Mouse (Mus musculus) hindbrain, embryonic 13.5 days (tissue): ENCODE measurements around the gene Zfp212. TPM values are rescaled to one million over a fixed set of nuclear protein-coding genes. Genes with fewer than 3 reads are reported as not detected.

Experiments
- ATAC-seq: fragments of 200-750 bp; cut with Nextera tagmentation; 2 replicates; pipeline ENCODE4 v1.8.0; 2017; ENCODE audit warnings: moderate TSS enrichment; ENCODE audit not compliant: low FRiP score
- H3K27ac ChIP-seq: fragments of 300-500 bp; sonication (generic); 2 replicates; pipeline ENCODE4 v1.5.1; 2015; ENCODE audit warnings: inconsistent platforms, mild to moderate bottlenecking, moderate library complexity
- H3K27me3 ChIP-seq: fragments of 300-500 bp; sonication (generic); 2 replicates; pipeline ENCODE4 v1.6.1; 2015; ENCODE audit warnings: mild to moderate bottlenecking, inconsistent platforms
- H3K36me3 ChIP-seq: fragments of 300-500 bp; sonication (generic); 2 replicates; pipeline ENCODE4 v1.6.1; 2015; ENCODE audit warnings: mild to moderate bottlenecking, inconsistent platforms
- H3K4me1 ChIP-seq: fragments of 300-500 bp; sonication (generic); replicated peaks from 2 replicates; pipeline ENCODE4 v1.6.1; 2015; ENCODE audit warnings: inconsistent platforms
- H3K4me2 ChIP-seq: fragments of 300-500 bp; sonication (generic); 2 replicates; pipeline ENCODE4 v1.6.1; 2015; ENCODE audit warnings: inconsistent platforms, mild to moderate bottlenecking, moderate library complexity
- H3K4me3 ChIP-seq: fragments of 300-500 bp; sonication (generic); 2 replicates; pipeline ENCODE4 v1.5.1; 2015; ENCODE audit warnings: mild to moderate bottlenecking, inconsistent platforms
- H3K9ac ChIP-seq: fragments of 300-500 bp; sonication (generic); 2 replicates; pipeline ENCODE4 v1.6.1; 2015; ENCODE audit warnings: mild to moderate bottlenecking, inconsistent platforms
- H3K9me3 ChIP-seq: fragments of 300-500 bp; sonication (generic); 2 replicates; pipeline ENCODE4 v1.6.1; 2016; ENCODE audit warnings: inconsistent platforms
- WGBS: fragments of 180-500 bp; shearing (Covaris S2); methylation state at CpG from one replicate; pipeline ENCODE4 v1.1.7; 2015; 5-methylcytosine and 5-hydroxymethylcytosine counted together
- polyA plus RNA-seq: library from polyadenylated mRNA; unstranded; fragments of >200 nt; fragmentation: Nextera tagmentation; extraction: Ambion mirVana; gene quantifications from 2 replicates; pipeline ENCODE4 v1.2.1, GENCODE M21; 2015

The Zfp212 gene
- 20.0 and 22.5 TPM in 2 replicates for polyA plus RNA-seq

- Histone ChIP-seq H3K27ac (peak within 1 kb of the TSS; percentile 96), H3K4me3 (peak within 1 kb of the TSS; percentile 84), H3K4me1 (peaks cover 18% of the 10 kb centered on the region), H3K9ac (peak within 1 kb of the TSS; percentile 85), H3K9me3 (no peaks in the 10 kb centered on the region), H3K4me2 (peak within 1 kb of the TSS; percentile 89), H3K36me3 (no peaks in the 10 kb centered on the region), H3K27me3 (no peaks in the 10 kb centered on the region)
- peak; percentile 95 for ATAC-seq
- WGBS, result under 1% methylated on average over 67 of the region's 67 CpGs
These were observed at the start of gene Zfp212 for GRCm38 (mm10) chr6:47920447-47921340. Gene Zfp212, plus strand, starts transcription at chr6:47920476.

DNA sequence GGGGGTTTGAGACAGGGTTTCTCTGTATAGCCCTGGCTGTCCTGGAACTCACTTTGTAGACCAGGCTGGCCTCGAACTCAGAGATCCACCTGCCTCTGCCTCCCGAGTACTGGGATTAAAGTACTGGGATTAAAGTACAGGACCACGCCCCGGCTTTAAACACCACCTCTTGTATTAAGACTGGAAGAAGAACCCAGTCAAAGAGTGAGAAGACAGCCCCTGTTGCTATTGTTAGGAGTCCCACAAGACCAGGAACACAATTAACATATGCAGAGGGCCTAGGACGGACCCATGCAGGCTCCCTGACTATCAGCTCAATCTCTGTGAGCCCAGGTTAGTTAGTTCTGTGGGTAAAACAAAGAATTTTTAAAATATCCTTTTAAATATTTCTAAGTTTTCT, 48.0 kb upstream of the Zfp212 start:
- H3K27me3 ChIP-seq, result no peaks in the 10 kb centered on the region
- no peak overlapping the region for H3K4me3 ChIP-seq
- H3K4me1 ChIP-seq, result no peaks in the 10 kb centered on the region
- H3K36me3 ChIP-seq, result peaks cover 29% of the 10 kb centered on the region
- 92% methylated on average over 5 of the region's 5 CpGs for WGBS
- H3K4me2 ChIP-seq, result no peak overlapping the region
- H3K9ac ChIP-seq, result no peak overlapping the region
- H3K27ac ChIP-seq, result no peak overlapping the region
- ATAC-seq, result no peak
- H3K9me3 ChIP-seq, result no peaks in the 10 kb centered on the region

- no peak for ATAC-seq
These were observed 43.2 kb upstream of the Zfp212 start, which contains the start of gene Zfp282 for GRCm38 (mm10) chr6:47877058-47877457. Gene Zfp282, plus strand, starts transcription at chr6:47877204.

DNA sequence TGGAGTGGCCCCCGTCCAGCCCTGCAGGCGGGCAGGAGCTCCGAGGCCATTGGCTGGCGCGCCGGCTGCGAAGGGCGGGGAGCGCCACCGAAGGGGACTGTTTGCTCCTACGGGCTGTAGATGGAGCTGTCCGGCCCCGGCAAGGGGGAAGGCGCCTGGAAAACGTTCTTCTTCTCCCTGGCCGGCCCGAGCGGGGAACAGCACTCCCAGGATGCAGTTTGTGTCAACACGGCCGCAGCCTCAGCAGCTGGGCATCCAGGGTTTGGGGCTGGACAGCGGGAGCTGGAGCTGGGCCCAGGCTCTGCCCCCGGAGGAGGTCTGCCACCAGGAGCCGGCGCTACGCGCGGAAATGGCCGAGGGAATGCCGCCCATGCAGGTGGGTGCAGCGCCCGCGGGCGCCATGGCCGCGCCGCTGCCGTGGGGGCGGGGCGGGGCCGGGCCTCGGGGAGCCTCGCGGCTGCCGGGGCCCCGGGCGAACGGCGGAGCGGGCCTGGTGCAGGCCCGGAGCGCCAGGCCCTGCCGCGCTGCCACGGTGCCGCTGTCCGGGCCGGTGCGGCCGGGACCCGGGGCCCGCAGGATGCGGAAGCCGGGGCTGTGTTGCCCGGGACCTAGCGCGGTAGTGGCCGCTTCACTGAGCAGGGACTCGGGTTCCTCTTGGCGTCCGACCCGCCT, 42.7 kb upstream of the Zfp212 start:
- Histone ChIP-seq H3K9ac (peak overlapping the region; percentile 97), H3K36me3 (peaks cover 27% of the 10 kb centered on the region), H3K27ac (peak overlapping the region; percentile 98), H3K9me3 (no peaks in the 10 kb centered on the region), H3K4me2 (peak overlapping the region; percentile 94), H3K4me3 (peak overlapping the region; percentile 94), H3K27me3 (no peaks in the 10 kb centered on the region), H3K4me1 (peaks cover 22% of the 10 kb centered on the region)
- WGBS, result under 1% methylated on average over 68 of the region's 71 CpGs
- peak; percentile 97 for ATAC-seq

More at GRCm38 (mm10) chr6:47877058-47877457, 43.2 kb upstream of the Zfp212 start, which contains the start of gene Zfp282:
- Histone ChIP-seq H3K9me3 (no peaks in the 10 kb centered on the region), H3K9ac (peak within 1 kb of the TSS; percentile 97), H3K4me1 (peaks cover 22% of the 10 kb centered on the region), H3K27ac (peak within 1 kb of the TSS; percentile 98), H3K36me3 (peaks cover 22% of the 10 kb centered on the region), H3K4me3 (peak within 1 kb of the TSS; percentile 94), H3K4me2 (peak within 1 kb of the TSS; percentile 94), H3K27me3 (no peaks in the 10 kb centered on the region)
- 6% methylated on average over 9 of the region's 9 CpGs for WGBS

DNA sequence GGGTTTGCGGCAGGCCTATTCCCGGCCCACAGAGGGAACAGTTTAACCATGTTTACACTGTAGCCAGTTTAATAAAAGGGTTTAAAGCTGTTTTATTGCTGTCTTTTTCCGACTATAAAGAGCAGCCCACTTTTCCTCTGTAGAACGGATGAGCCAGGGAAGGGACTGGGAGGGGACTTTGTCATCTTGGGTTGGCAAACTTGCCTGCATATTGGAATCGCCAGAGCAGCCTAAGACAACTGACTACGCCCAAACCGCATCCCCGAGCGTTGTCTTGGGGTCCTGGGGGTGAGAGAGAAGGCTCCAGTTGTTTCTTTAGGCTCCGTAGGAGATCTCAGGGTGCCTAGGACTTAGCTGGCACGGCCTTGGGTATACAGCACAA, 42.2 kb upstream of the Zfp212 start:
- no peaks in the 10 kb centered on the region for H3K9me3 ChIP-seq
- H3K27me3 ChIP-seq, result no peaks in the 10 kb centered on the region
- peak overlapping the region; percentile 98 for H3K27ac ChIP-seq
- H3K4me2 ChIP-seq, result peak overlapping the region; percentile 94
- under 1% methylated on average over 11 of the region's 11 CpGs for WGBS
- peak; percentile 5; the same call in 1 of the 2 replicates for ATAC-seq
- H3K36me3 ChIP-seq, result peaks cover 32% of the 10 kb centered on the region
- H3K4me1 ChIP-seq, result peaks cover 22% of the 10 kb centered on the region
- H3K9ac ChIP-seq, result peak overlapping the region; percentile 97
- H3K4me3 ChIP-seq, result peak overlapping the region; percentile 94

DNA sequence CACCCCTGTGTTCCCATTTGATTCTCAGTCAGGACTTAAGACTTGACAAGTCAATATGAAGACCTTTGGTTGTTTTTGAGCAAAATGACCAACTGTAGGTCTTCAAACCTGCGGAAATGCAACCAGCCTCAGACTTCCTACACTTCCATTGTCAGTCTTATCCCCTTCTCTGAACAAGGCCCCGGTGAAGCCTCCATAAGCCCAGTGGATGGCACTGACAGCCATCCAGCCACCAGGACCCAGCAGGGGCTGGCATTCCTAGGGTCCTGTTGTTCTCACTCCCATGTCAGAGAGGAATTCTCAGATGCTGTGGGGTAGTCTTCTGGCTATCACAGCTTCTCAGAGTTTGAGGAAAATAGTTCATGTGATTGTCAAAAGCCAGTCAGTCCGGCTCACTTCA, 41.7 kb upstream of the Zfp212 start:
- Histone ChIP-seq H3K9ac (peak overlapping the region; percentile 97), H3K36me3 (peaks cover 37% of the 10 kb centered on the region), H3K27me3 (no peaks in the 10 kb centered on the region), H3K9me3 (no peaks in the 10 kb centered on the region), H3K27ac (peak overlapping the region; percentile 98; the same call in 1 of the 2 replicates), H3K4me3 (peak overlapping the region; percentile 94), H3K4me2 (peak overlapping the region; percentile 94), H3K4me1 (peaks cover 22% of the 10 kb centered on the region)
- no peak for ATAC-seq
- 48% methylated on average over 3 of the region's 3 CpGs for WGBS

DNA sequence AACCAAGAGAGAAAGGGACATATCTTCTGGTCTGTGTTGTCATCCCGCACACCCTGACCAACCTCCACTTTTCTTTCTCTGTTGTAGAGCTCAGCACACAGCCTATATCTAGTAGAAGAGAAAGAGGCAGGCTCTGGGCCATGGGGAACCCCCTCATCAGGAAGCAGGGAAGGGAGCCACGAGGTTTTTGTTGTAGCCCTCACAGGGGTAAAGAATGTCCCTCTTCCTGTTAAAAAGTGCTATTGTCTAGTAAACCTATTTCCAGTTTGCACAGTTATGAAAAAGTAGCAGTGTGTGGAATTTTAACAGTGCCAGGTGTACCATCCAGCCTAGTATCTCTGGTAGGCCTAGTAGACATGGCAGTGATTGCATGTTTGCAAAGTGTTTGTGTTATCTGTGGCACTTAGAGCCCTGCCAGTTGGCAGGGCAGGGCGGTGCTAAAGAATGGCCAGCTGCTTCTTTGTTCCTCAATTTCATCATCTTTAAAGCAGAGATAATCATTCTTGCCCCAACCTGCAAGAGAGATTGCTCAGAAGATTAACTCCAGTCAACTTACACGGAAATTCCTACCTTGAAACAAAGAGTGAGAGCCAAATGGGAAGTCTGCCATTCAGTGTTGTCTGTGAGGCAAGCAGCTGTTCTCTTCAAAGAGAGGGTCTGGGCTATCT, 41.1 kb upstream of the Zfp212 start:
- H3K9ac ChIP-seq, result peak overlapping the region; percentile 97
- peak overlapping the region; percentile 94 for H3K4me3 ChIP-seq
- peak overlapping the region; percentile 94 for H3K4me2 ChIP-seq
- peaks cover 22% of the 10 kb centered on the region for H3K4me1 ChIP-seq
- no peaks in the 10 kb centered on the region for H3K27me3 ChIP-seq
- peak overlapping the region; percentile 15; the same call in 1 of the 2 replicates for H3K27ac ChIP-seq
- 75% methylated on average over 4 of the region's 4 CpGs for WGBS
- peaks cover 43% of the 10 kb centered on the region for H3K36me3 ChIP-seq
- no peak for ATAC-seq
- no peaks in the 10 kb centered on the region for H3K9me3 ChIP-seq

GRCm38 (mm10) chr6:47880166-47880565, 40.1 kb upstream of the Zfp212 start:
- H3K4me1 ChIP-seq, result peaks cover 22% of the 10 kb centered on the region
- no peaks in the 10 kb centered on the region for H3K27me3 ChIP-seq
- no peak overlapping the region for H3K27ac ChIP-seq
- H3K36me3 ChIP-seq, result peaks cover 52% of the 10 kb centered on the region
- WGBS, result 95% methylated on average over 10 of the region's 10 CpGs
- H3K9ac ChIP-seq, result peak overlapping the region; percentile 97; the same call in 1 of the 2 replicates
- ATAC-seq, result no peak
- peak overlapping the region; percentile 94; the same call in 1 of the 2 replicates for H3K4me3 ChIP-seq
- H3K4me2 ChIP-seq, result peak overlapping the region; percentile 94; the same call in 1 of the 2 replicates
- H3K9me3 ChIP-seq, result no peaks in the 10 kb centered on the region

GRCm38 (mm10) chr6:47888812-47889383, 31.4 kb upstream of the Zfp212 start:
- Histone ChIP-seq H3K9me3 (no peaks in the 10 kb centered on the region), H3K36me3 (peaks cover 95% of the 10 kb centered on the region), H3K4me1 (no peaks in the 10 kb centered on the region), H3K27ac (no peak overlapping the region), H3K27me3 (no peaks in the 10 kb centered on the region), H3K4me2 (no peak overlapping the region), H3K4me3 (no peak overlapping the region), H3K9ac (no peak overlapping the region)
- ATAC-seq, result no peak
- 87% methylated on average over 8 of the region's 8 CpGs for WGBS

GRCm38 (mm10) chr6:47899416-47899815, 20.9 kb upstream of the Zfp212 start:
- Histone ChIP-seq H3K4me2 (no peak overlapping the region), H3K9ac (no peak overlapping the region), H3K27ac (no peak overlapping the region), H3K4me1 (no peaks in the 10 kb centered on the region), H3K9me3 (no peaks in the 10 kb centered on the region), H3K4me3 (no peak overlapping the region), H3K27me3 (peaks cover 20% of the 10 kb centered on the region), H3K36me3 (peaks cover 75% of the 10 kb centered on the region)
- 96% methylated on average over 6 of the region's 6 CpGs for WGBS
- ATAC-seq, result no peak

- Histone ChIP-seq H3K4me3 (no peak overlapping the region), H3K9me3 (no peaks in the 10 kb centered on the region), H3K9ac (no peak overlapping the region), H3K27ac (no peak overlapping the region), H3K4me1 (no peaks in the 10 kb centered on the region), H3K4me2 (no peak overlapping the region), H3K27me3 (peaks cover 22% of the 10 kb centered on the region), H3K36me3 (peaks cover 99% of the 10 kb centered on the region)
- WGBS, result 81% methylated on average over 4 of the region's 4 CpGs
- ATAC-seq, result no peak
These were observed 16.7 kb upstream of the Zfp212 start for GRCm38 (mm10) chr6:47903587-47903986.
